Mouse (Mus musculus): ENCODE measurements at regions not wholly inside any gene's neighbourhood (a gene's known extent, or its start where the extent isn't known, plus 50 kb on each side); places are given as distances from the start of the nearest gene placed in this dataset.
"Not testable (repeated sequence)": the region's sequence is repeated elsewhere in the genome, so short reads cannot be mapped to it uniquely, and the experiment has no call there.

- TF ChIP-seq EP300 (IDR thresholded peaks at IDR 0.05; ENCODE audit: low read depth) (no peak), CTCF (IDR thresholded peaks at IDR 0.05; ENCODE audit: low read depth) (no peak)
- Histone ChIP-seq H3K9me3 (ENCODE audit: control insufficient read depth, low read length) (no peaks in the 10 kb centered on the region), H3K9ac (replicated peaks) (no peak overlapping the region), H3K4me2 (ENCODE audit: low read depth) (no peak overlapping the region), H3K4me1 (replicated peaks; ENCODE audit: control insufficient read depth in 2 of 2, insufficient read depth in 2 of 2, low read length in 1 of 2) (no peaks in the 10 kb centered on the region), H3K27me3 (ENCODE audit: control insufficient read depth, insufficient read depth, low read length) (no peaks in the 10 kb centered on the region), H3K36me3 (replicated peaks; ENCODE audit: control insufficient read depth, insufficient read depth, low read depth) (no peaks in the 10 kb centered on the region), H3K4me3 (ENCODE audit: insufficient read depth in 1 of 2, low read depth in 2 of 2, low read length in 2 of 2) (no peak overlapping the region), H3K27ac (no peak overlapping the region)
- WGBS (ENCODE audit: insufficient replicate concordance): 80% methylated on average over 8 of the region's 8 CpGs
- ATAC-seq (ENCODE audit: insufficient read depth) (no peak), DNase-seq (ENCODE audit: low read depth in 3 of 3, low spot score in 3 of 3) (no peak)
Measured at GRCm38 (mm10) chr3:31793466-31794040, 108.8 kb upstream of the Kcnmb2 start.

DNA sequence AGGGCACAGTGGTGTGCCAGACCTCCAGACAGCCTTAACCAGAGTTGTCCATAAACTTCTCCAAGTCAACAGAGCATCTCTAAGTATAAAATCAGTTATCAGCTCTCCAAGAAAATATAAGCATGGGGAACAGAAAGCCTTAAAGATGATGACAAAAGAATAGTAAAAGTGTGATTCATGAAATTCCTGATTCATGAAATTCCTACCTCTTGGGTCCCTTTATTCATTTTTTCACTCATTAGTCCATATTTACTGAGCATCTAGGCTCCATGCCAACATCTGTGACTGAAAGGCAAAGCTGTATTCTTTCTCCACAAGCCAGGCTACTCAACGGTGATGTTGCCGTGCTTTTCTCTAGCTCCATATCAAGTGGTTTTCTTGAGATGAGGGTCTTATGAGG lies 105.7 kb upstream of the Kcnmb2 start:
- DNase-seq (ENCODE audit: low read depth in 3 of 3, low spot score in 3 of 3) (no peak), ATAC-seq (ENCODE audit: insufficient read depth) (no peak)
- H3K4me1 ChIP-seq (replicated peaks; ENCODE audit: control insufficient read depth in 2 of 2, insufficient read depth in 2 of 2, low read length in 1 of 2): no peaks in the 10 kb centered on the region
- H3K27ac ChIP-seq: no peak overlapping the region
- H3K9ac ChIP-seq (replicated peaks): no peak overlapping the region
- no peaks in the 10 kb centered on the region for H3K36me3 ChIP-seq (replicated peaks; ENCODE audit: control insufficient read depth, insufficient read depth, low read depth)
- WGBS (ENCODE audit: insufficient replicate concordance): 73% methylated on average over 2 of the region's 2 CpGs
- no peak for TF ChIP-seq CTCF (IDR thresholded peaks at IDR 0.05; ENCODE audit: low read depth)
- no peak overlapping the region for H3K4me2 ChIP-seq (ENCODE audit: low read depth)
- H3K4me3 ChIP-seq (ENCODE audit: insufficient read depth in 1 of 2, low read depth in 2 of 2, low read length in 2 of 2): no peak overlapping the region
- H3K9me3 ChIP-seq (ENCODE audit: control insufficient read depth, low read length): no peaks in the 10 kb centered on the region
- H3K27me3 ChIP-seq (ENCODE audit: control insufficient read depth, insufficient read depth, low read length): no peaks in the 10 kb centered on the region

GRCm38 (mm10) chr3:31799192-31799591 lies 103.1 kb upstream of the Kcnmb2 start:
- H3K9me3 ChIP-seq (ENCODE audit: control insufficient read depth, low read length): no peaks in the 10 kb centered on the region
- DNase-seq (ENCODE audit: low read depth in 3 of 3, low spot score in 3 of 3): no peak
- H3K27ac ChIP-seq: no peak overlapping the region
- H3K27me3 ChIP-seq (ENCODE audit: control insufficient read depth, insufficient read depth, low read length): no peaks in the 10 kb centered on the region
- H3K36me3 ChIP-seq (replicated peaks; ENCODE audit: control insufficient read depth, insufficient read depth, low read depth): no peaks in the 10 kb centered on the region
- no peak for TF ChIP-seq EP300 (IDR thresholded peaks at IDR 0.05; ENCODE audit: low read depth)
- no peak for TF ChIP-seq CTCF (IDR thresholded peaks at IDR 0.05; ENCODE audit: low read depth)
- no peak overlapping the region for H3K4me3 ChIP-seq (ENCODE audit: insufficient read depth in 1 of 2, low read depth in 2 of 2, low read length in 2 of 2)
- no peak overlapping the region for H3K9ac ChIP-seq (replicated peaks)
- H3K4me2 ChIP-seq (ENCODE audit: low read depth): no peak overlapping the region
- H3K4me1 ChIP-seq (replicated peaks; ENCODE audit: control insufficient read depth in 2 of 2, insufficient read depth in 2 of 2, low read length in 1 of 2): no peaks in the 10 kb centered on the region
- WGBS (ENCODE audit: insufficient replicate concordance): 63% methylated on average over 4 of the region's 4 CpGs
- ATAC-seq (ENCODE audit: insufficient read depth): no peak

GRCm38 (mm10) chr3:31804038-31804437 lies 98.3 kb upstream of the Kcnmb2 start:
- Histone ChIP-seq H3K4me3 (ENCODE audit: insufficient read depth in 1 of 2, low read depth in 2 of 2, low read length in 2 of 2) (no peak overlapping the region), H3K4me1 (replicated peaks; ENCODE audit: control insufficient read depth in 2 of 2, insufficient read depth in 2 of 2, low read length in 1 of 2) (no peaks in the 10 kb centered on the region), H3K9ac (replicated peaks) (no peak overlapping the region), H3K27me3 (ENCODE audit: control insufficient read depth, insufficient read depth, low read length) (no peaks in the 10 kb centered on the region), H3K27ac (no peak overlapping the region), H3K36me3 (replicated peaks; ENCODE audit: control insufficient read depth, insufficient read depth, low read depth) (no peaks in the 10 kb centered on the region), H3K4me2 (ENCODE audit: low read depth) (no peak overlapping the region), H3K9me3 (ENCODE audit: control insufficient read depth, low read length) (no peaks in the 10 kb centered on the region)
- WGBS (ENCODE audit: insufficient replicate concordance): 42% methylated on average over 5 of the region's 5 CpGs
- DNase-seq (ENCODE audit: low read depth in 3 of 3, low spot score in 3 of 3) (no peak), ATAC-seq (ENCODE audit: insufficient read depth) (no peak)
- TF ChIP-seq EP300 (IDR thresholded peaks at IDR 0.05; ENCODE audit: low read depth): no peak
- TF ChIP-seq CTCF (IDR thresholded peaks at IDR 0.05; ENCODE audit: low read depth): no peak

- no peak overlapping the region for H3K4me3 ChIP-seq (ENCODE audit: insufficient read depth in 1 of 2, low read depth in 2 of 2, low read length in 2 of 2)
- DNase-seq (ENCODE audit: low read depth in 3 of 3, low spot score in 3 of 3) (no peak), ATAC-seq (ENCODE audit: insufficient read depth) (no peak)
- no peaks in the 10 kb centered on the region for H3K27me3 ChIP-seq (ENCODE audit: control insufficient read depth, insufficient read depth, low read length)
- no peaks in the 10 kb centered on the region for H3K9me3 ChIP-seq (ENCODE audit: control insufficient read depth, low read length)
- no peaks in the 10 kb centered on the region for H3K36me3 ChIP-seq (replicated peaks; ENCODE audit: control insufficient read depth, insufficient read depth, low read depth)
- H3K4me2 ChIP-seq (ENCODE audit: low read depth): no peak overlapping the region
- H3K27ac ChIP-seq: no peak overlapping the region
- no peak overlapping the region for H3K9ac ChIP-seq (replicated peaks)
- TF ChIP-seq EP300 (IDR thresholded peaks at IDR 0.05; ENCODE audit: low read depth) (no peak), CTCF (IDR thresholded peaks at IDR 0.05; ENCODE audit: low read depth) (no peak)
- 44% methylated on average over 2 of the region's 2 CpGs for WGBS (ENCODE audit: insufficient replicate concordance)
- H3K4me1 ChIP-seq (replicated peaks; ENCODE audit: control insufficient read depth in 2 of 2, insufficient read depth in 2 of 2, low read length in 1 of 2): no peaks in the 10 kb centered on the region
Measured at GRCm38 (mm10) chr3:31807741-31808140, 94.6 kb upstream of the Kcnmb2 start.

DNA sequence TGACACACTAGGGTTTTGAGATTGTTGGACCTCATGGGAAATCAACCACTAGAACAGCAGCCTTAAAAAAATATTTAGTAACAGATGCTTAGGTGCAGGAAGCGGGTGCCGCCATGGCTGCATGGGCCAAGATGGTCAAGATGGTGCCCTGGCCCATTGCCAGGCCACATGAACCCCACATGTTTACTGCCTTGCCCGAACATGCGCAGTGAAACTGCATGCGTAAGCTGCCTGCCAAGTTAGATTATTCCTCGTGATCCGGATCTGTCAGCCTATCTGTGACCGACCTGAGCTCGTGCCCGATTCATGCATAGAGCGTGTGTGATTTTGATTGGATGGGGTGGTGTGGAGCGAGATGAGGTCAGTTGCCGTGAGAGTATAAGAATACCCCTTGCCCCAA lies 93.2 kb upstream of the Kcnmb2 start:
- not testable (repeated sequence) for ATAC-seq (ENCODE audit: insufficient read depth); H3K27me3 ChIP-seq (ENCODE audit: control insufficient read depth, insufficient read depth, low read length); H3K4me1 ChIP-seq (replicated peaks; ENCODE audit: control insufficient read depth in 2 of 2, insufficient read depth in 2 of 2, low read length in 1 of 2); H3K36me3 ChIP-seq (replicated peaks; ENCODE audit: control insufficient read depth, insufficient read depth, low read depth); H3K4me3 ChIP-seq (ENCODE audit: insufficient read depth in 1 of 2, low read depth in 2 of 2, low read length in 2 of 2); H3K9ac ChIP-seq (replicated peaks); H3K4me2 ChIP-seq (ENCODE audit: low read depth); H3K9me3 ChIP-seq (ENCODE audit: control insufficient read depth, low read length); DNase-seq (ENCODE audit: low read depth in 3 of 3, low spot score in 3 of 3); H3K27ac ChIP-seq
- WGBS (ENCODE audit: insufficient replicate concordance): 83% methylated on average over 13 of the region's 13 CpGs

Measured in liver, embryonic 14.5 days (tissue).